Mouse (Mus musculus): ENCODE data around the gene Ero1lb.
"Not testable (repeated sequence)": the region's sequence is repeated elsewhere in the genome, so short reads cannot be mapped to it uniquely, and the experiment has no call there.

The Ero1lb gene

DNA sequence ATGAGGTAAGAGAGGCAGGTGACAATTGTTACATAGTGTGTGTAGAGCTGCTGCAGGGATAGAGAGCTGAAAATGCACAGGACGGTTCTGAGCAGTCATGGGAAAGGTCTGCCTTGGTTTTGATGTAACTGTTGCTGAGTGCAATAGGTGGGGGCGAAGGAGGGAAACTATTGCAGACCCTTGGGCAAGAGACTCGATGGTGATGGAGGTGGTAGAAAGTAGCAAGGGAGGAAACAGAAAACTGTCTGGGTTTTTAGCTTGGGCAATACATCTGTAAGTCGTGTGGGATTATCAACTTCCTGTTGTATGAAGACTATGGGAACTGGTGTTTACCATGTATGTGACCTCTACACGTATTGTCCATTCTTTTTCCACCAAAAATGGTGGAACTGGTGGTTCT, 12.5 kb downstream of the Ero1lb start:
- DNase-seq: no peak

DNA sequence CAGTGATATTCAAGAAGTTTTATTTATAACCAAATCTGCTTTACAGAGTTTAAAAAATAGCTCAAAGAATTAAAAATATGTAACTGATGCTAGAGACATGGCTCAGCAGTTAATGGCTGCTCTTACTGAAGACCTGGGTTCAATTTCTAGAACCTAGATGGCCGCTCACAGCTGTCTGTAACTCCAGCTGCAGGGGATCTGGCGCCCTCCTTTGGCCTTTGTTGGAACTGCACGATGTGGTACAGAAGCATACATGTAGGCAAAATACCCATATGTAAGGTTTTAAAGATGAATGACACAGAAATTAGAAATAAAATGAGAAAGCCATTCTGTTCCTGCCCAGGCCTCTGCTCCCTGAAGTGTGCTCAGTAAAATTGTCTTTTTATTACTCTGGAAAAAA, 23.3 kb downstream of the Ero1lb start:
- DNase-seq: peak; percentile 32 to 74

DNA sequence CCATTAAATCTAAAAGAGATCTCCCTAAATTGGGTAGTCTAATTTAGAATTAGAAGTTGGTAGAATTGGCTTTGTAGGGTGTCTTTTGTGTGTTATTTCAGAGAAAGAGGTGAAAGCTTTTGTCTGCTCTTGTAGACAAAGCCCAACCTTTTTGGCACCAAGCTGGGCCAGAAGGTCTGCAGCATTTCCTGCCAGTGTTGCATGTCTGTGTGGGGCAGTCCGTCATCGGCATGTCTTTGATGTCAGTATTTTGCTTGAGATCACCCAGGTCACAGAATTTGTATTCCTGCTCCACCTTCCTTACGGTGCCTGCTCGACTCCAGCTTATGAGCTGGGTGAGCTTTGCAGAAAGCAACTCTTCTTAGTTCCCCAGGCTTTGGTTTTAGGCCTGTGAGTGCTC, 31.4 kb downstream of the Ero1lb start:
- not testable (repeated sequence) for DNase-seq

DNA sequence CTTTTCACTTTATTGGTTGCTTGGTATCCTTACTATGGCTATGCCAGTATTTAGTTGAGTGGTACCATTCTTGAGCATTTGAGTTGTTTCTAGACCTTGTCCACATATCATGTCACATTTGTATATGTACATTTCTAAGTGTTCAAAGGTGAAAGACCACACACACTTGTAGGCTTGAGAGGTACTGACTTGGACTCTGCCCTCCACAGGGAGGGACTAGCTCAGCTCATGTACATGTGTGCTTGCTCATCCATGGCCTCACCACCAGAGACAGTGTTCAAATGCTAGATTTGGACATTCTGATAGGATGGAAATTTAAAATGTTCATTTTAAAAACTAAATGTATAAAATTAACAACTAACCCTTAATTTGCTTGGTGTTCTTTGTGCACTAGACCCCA, 44.5 kb downstream of the Ero1lb start:
- DNase-seq: not testable (repeated sequence)

DNA sequence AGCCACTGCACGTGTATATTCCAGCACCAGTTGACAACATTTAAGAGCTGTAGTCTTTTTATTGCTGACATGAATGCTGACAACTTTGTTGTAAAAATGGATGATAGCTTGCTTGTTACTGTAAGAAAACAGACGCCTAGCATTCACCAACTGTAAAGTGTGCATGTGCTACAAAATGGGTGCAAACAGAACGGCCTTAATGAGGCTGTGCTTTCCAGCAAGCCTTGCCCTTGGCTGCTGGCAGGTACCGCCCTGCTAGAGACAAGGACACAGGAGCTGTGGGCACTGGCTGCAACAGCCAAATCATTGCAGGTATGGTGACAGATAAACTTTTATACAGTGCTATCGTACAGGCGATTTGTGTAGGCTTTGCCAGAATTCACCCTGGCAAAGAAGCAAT, 48.4 kb downstream of the Ero1lb start:
- not testable (repeated sequence) for DNase-seq

DNA sequence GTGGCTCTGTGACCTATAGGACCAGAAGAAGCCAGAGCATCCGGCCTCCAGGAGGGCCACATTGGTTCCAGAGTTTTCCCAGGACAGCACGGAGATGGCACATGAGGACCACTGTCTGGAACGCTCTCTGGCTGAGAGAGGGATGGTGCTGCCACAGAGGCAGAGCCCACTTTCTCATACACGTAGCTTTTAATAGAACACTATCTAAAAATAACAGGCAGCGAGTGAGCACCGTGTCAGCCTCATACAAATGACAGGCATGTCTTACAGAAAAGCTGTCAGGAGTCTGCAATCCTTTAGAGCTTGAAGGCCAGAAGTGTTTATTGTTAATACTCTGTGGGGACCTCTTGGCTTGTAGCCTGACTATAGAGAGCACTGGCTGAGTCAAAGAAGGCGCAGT, 48.9 kb downstream of the Ero1lb start:
- not testable (repeated sequence) for DNase-seq

DNA sequence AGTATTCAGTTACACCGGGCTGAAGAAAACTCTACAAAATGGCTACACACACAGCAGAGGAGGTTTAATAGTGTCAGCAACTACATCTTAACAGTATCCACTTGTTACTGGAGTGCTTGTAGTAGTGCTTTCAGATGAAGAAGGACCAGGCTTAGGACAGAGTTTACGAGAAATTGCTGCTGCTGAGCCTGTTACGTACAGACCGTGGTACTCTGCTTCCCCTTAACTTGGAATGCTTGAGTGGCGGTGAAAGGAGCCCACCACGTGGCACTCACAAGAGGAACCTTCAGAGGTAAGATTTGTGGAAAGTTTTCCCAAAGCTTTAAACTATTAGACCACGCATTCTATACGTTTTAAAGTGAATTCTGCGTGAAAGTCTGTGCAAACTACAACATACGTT, 49.3 kb downstream of the Ero1lb start:
- not testable (repeated sequence) for DNase-seq

DNA sequence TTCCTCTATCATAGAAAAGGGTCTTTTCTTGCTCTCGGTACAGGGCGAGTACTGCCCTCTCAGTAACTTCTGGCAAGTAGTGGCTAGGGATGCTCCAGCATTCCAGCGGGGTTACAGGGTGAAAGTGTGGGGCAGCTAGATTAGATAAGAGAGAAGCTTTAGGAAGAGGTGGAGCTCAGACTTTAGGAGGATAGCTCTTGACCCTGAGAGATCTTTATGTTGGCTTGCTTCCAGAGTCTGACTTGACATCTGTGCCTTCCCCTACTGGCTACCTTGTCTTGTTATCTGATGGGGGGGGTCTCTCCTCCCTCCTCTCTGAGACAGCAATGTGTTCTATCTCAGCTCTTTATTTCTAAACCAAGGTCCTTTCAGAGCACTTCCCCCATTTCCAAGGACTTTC, 50.8 kb downstream of the Ero1lb start:
- not testable (repeated sequence) for DNase-seq

DNA sequence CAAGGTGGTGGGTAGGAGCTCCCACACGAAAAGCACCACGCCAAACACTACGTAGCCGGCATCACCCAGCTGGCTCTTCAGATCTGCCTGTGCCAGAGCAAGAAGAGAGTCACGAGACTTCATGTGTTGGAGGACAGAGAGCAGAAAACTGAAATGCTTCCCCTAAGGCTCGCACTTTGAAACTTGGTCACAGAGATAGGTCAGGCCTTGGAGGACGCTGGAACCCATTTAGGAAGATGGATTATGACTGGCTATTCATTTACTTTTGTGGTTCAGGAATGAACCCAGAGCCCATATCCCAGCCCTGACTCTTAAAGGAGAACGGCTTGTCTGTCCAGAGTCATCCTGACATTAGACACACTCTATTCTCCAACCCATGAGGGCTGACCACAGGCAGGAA, 54.1 kb downstream of the Ero1lb start:
- not testable (repeated sequence) for DNase-seq

DNA sequence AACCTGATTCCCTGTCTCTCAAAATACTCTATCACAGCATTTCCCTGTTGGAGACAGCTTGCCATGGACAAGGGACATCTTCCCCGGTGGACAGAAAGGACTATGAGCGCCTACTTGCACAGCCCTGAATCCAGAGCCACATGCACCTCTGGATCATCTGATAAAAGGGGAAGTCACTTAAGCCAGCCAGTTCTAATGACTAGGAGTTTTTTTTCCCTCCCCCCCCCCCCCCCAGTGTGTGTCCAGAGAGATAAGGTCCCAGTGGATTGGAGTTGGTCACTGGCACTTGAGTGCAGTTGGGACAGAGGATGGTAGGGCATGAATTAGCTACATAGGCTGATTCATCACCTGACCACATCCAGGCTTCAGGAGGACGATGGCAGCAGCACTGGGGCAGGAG, 60.4 kb downstream of the Ero1lb start:
- DNase-seq: not testable (repeated sequence)

DNA sequence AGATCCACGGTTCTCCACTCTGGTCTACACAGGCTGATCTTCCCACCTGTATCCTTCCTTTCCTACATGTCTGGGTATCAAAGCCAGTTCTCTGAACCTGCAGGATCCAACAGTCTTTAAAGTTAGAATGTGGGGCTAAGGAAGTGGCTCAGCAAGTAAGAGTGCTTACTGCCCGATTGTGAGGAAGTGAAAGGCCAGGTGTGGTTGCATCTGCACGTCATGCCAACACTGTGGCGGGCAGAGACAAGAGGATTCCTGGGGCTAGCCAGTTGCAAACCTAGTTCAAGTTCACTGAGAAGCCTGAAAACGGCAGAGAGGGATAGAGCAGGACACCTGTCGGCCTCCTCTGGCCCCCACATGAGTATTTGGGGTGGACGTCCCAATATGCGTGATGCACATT, 62.1 kb downstream of the Ero1lb start:
- DNase-seq: not testable (repeated sequence)

DNA sequence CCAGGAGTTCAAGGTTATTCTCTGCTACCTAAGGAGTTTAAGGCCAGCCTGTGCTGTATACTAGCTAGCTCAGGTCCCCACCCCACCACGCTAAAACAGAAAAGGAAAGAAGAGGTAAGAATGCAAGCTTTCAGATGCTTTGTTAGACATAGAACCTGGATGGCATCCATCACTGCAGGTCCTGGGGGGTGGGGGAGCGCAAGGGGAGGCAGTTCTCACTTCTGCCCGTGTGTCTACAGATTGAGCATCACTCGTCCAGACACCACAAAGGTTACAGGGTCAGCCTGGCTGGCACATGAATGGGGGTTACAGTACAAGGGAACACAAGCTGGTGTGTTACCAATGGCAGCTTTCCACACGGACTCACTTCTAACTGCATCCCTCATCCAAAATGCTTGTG, 62.5 kb downstream of the Ero1lb start:
- DNase-seq: not testable (repeated sequence)

DNA sequence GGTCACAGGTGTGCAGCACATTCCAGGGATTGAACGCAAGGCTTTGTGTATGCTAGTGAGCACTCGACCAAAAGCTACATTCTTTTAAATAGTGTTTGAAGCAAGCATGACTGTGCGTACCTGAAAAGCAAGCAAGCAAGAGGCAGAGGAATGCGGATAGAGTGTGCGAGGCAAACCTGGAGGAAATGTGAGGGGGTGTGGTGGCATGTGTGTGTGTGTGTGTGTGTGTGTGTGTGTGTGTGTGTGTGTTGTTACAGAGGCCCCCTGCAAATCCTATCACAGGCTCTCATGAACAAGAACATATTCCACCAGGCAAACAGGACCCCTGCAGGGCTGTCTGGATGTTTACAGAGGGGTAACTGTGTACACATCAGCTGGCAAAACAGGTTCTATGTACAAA, 64.6 kb downstream of the Ero1lb start:
- DNase-seq: peak; percentile 12 to 53

DNA sequence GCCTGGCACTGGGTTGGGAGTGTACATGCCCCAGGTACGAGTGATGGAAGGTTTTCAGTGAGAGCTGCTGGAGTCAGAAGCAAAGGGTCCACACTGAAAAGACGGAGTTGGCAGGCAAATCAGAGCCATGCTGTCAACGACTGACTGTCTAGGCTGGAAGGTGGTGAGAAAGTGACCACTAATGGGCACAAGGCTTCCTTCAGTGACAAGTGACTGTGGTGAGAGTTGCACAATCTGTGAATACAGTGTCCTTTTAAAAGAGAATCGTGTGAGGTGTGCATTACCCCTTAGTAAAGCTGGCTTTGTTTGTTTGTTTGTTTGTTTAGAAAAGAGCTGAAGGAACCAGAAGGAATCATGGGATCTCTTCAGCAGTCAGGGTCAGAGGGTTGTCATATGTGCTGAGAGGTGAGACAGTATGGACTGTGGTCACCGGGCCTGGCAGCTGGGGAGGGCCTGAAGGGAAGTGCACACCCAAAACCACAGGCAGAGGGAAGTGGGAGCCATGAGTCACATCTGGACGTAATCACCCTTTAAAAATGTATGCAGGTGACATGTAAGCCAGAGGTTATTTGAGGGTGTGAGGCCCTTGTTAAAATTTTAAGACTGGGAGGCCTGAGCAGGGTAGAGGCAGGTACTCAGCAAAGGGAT, 69.4 kb downstream of the Ero1lb start:
- not testable (repeated sequence) for DNase-seq

DNA sequence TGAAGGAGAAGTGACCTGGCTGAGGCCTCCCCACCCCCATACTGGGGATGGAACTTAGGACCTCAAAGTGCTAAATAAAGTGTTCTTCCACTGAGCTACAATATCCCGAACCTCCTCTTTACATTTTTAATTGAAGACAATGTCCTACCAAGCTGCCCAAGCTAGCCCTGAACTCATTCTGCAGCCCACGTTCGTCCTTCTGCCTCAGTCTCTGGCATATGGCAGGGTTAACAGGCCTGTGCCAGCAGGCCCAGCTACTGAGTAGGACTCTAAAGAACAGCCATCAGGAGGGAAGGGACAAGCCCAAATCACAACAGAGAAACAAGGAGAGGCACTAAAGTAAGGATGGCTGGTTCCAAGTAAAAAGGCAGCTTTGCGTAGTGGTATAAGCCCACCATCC, 77.1 kb downstream of the Ero1lb start:
- not testable (repeated sequence) for DNase-seq

DNA sequence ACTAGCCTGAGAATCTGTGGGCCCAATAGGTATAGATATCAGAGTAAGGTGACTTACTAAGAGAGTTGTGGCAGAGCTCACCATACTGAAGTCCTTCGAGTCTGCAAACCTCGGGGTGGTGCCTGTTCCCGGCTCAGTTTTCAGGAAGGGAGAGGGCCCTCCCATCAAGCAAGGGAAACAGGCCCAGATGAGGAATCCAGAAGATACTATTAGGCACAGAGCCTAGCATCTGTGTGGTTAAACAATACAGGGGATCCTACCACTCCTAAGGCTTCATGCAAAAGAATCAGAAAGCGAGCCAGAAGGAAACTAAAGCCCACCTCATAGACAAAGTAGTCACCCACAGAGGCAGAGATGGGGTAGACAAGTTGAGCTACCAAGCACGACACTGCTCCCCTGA, 81.0 kb downstream of the Ero1lb start:
- DNase-seq: not testable (repeated sequence)

DNA sequence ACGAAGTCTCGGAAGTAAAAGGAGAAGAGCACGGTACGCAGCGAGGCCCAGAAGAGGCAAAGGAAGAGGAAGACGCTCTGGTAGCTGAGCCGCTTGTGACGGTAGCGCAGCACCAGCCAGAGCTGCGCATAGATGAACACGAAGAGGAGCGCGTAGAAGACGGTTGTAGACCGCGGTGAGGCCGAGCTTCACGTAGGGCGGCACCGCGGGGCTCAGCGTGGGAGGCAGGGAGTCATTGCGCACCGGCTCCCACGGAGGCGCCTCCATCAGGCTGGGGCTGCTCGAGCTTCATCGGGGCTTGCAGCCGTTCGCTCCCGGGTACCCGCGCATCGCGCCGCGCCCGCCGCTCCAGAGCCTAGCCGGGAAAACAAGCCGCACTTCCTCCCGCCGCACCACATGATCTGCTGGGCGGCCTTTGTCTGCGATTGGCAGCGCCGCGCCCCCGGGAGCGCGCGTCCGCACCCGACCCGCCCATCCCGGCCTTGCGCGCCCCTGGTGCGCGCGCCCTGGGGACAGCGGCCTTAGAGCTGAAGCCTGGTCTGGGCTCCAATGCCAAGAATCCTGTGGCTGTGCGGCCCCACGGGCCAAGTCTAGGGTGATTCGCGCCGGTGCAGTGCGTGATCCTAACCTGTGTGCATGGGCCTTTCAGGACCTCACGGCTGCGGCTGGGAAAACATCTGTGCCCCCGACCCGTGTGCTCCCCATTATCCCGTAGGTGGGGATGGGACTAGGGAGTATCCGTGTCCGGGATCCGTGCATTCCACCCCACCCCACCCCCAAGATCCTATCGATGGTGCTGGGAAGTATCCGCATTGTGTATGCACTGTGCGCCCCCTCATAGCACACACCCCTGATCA, 84.6 kb downstream of the Ero1lb start:
- peak; percentile 82 to 91 for DNase-seq

DNA sequence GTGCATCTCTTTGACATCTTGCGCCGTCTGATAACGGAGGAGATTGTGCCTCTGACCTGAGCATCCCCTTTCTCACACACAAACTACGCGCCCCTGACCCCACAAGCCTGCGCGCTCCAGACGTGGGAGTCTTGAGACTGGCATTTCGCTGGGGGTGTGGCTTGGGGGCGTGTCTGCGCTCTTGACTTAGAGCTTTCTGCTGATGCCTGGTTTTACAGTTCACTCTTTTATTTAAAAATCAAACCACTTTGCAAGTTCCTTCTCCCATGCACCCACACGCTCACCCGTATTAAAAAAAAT, 85.2 kb downstream of the Ero1lb start:
- peak; percentile 69 to 76 for DNase-seq
